14 mouse cellular contexts compared by ENCODE assay signal in the genomic region with DNA sequence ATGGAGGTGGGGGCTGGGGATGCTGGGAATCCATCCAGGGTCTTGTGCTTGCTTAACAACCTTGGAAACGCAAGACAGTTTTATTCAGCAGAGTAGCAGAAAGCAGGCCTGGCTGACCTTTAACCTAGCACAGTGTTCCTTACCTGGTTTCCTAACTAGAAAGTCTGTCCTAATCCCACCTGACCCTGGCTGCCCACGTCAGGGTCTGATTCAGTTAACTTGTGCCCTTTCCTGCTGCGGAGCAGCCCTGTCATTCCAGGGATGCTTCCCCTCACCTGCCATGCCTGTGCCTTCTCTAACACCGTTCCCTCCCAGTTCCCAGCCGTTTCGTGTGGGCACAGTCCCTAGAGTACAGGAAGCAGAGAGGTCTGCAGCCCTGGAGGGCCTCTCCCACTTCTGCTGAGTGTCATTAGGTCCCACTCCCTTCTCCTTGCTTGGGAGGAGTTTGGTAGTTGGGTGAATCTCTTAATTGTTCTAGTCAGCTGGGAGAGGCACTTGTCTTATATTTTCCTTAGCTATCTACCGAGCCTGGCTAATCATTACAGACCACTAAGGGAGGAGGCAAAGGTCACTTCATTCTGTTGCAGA.
DNase-seq lines count a peak whose midpoint lies in the region; ATAC-seq lines count a peak whose summit lies in the region.
"Had no signal": no experiment of that assay in that cellular context is flagged by ENCODE, and none has a peak within 500 bp of the region (broad histone marks: within the 10 kb centered on the region; RNA-seq: fewer than 3 reads in every experiment).

No protein-coding gene starts in this region.

- 51% methylated on average over 7 of the region's 7 CpGs for WGBS in kidney, embryonic 14.5 days
- 30% methylated on average over 7 of the region's 7 CpGs for WGBS in intestine, embryonic 14.5 days
- 32% methylated on average over 7 of the region's 7 CpGs for WGBS in kidney, embryonic 15.5 days
- WGBS in liver, embryonic 16.5 days (ENCODE audit: insufficient replicate concordance) = 48% methylated on average over 7 of the region's 7 CpGs

- H3K9ac ChIP-seq in kidney, embryonic 14.5 days (ENCODE audit: low read depth, low read length) = no peak overlapping the region; the same call in 1 of the 2 replicates
- H3K9ac ChIP-seq in intestine, embryonic 14.5 days (ENCODE audit: low read length) = no peak overlapping the region
- H3K9ac ChIP-seq in kidney, embryonic 15.5 days = no peak overlapping the region
- H3K9ac ChIP-seq in liver, embryonic 16.5 days (ENCODE audit: low read depth, low read length) = no peak overlapping the region
- H3K9ac ChIP-seq: embryonic facial prominence, embryonic 13.5 days; forebrain, postnatal 0 days had no signal

- H3K27ac ChIP-seq in kidney, embryonic 14.5 days (ENCODE audit: low read depth, low read length) = no peak overlapping the region
- 0 out of 2 replicates have a peak overlapping the region, but pooled peaks have one; percentile 5 for H3K27ac ChIP-seq in intestine, embryonic 14.5 days (ENCODE audit: low read depth)
- peak overlapping the region; percentile 70 for H3K27ac ChIP-seq in kidney, embryonic 15.5 days
- peak overlapping the region; percentile 24 for H3K27ac ChIP-seq in liver, embryonic 16.5 days (ENCODE audit: low read length)
- H3K27ac ChIP-seq: embryonic facial prominence, embryonic 13.5 days had no signal

- H3K36me3 ChIP-seq in kidney, embryonic 14.5 days (ENCODE audit: control insufficient read depth, insufficient read depth, low read length) = peaks cover 13% of the 10 kb centered on the region; the same call in 1 of the 2 replicates
- peaks cover 6% of the 10 kb centered on the region; the same call in 1 of the 2 replicates for H3K36me3 ChIP-seq in intestine, embryonic 14.5 days (ENCODE audit: control insufficient read depth, insufficient read depth, low read length)
- peaks cover 41% of the 10 kb centered on the region for H3K36me3 ChIP-seq in kidney, embryonic 15.5 days
- no peaks in the 10 kb centered on the region for H3K36me3 ChIP-seq in liver, embryonic 16.5 days (ENCODE audit: control insufficient read depth, insufficient read depth)

- H3K9me3 ChIP-seq in kidney, embryonic 14.5 days (ENCODE audit: control insufficient read depth, low read length) = no peaks in the 10 kb centered on the region
- H3K9me3 ChIP-seq in intestine, embryonic 14.5 days (ENCODE audit: control insufficient read depth, low read length) = no peaks in the 10 kb centered on the region
- no peaks in the 10 kb centered on the region for H3K9me3 ChIP-seq in kidney, embryonic 15.5 days (replicated peaks)
- H3K9me3 ChIP-seq in liver, embryonic 16.5 days (replicated peaks; ENCODE audit: control insufficient read depth, low read length) = no peaks in the 10 kb centered on the region
- H3K9me3 ChIP-seq: embryonic facial prominence, embryonic 13.5 days had no signal

- peaks cover 46% of the 10 kb centered on the region for H3K4me1 ChIP-seq in kidney, embryonic 14.5 days (ENCODE audit: control insufficient read depth, insufficient read depth, low read length)
- peaks cover 59% of the 10 kb centered on the region for H3K4me1 ChIP-seq in intestine, embryonic 14.5 days (replicated peaks; ENCODE audit: control insufficient read depth, insufficient read depth, low read length)
- H3K4me1 ChIP-seq in kidney, embryonic 15.5 days = peaks cover 70% of the 10 kb centered on the region
- H3K4me1 ChIP-seq in liver, embryonic 16.5 days (ENCODE audit: control insufficient read depth, low read depth, low read length) = peaks cover 39% of the 10 kb centered on the region

- no peak overlapping the region; the same call in 1 of the 2 replicates for H3K4me2 ChIP-seq in kidney, embryonic 14.5 days (replicated peaks; ENCODE audit: low read depth, low read length)
- peak overlapping the region; percentile 20 for H3K4me2 ChIP-seq in intestine, embryonic 14.5 days (ENCODE audit: low read length)
- H3K4me2 ChIP-seq in kidney, embryonic 15.5 days = peak overlapping the region; percentile 67; the same call in 1 of the 2 replicates
- H3K4me2 ChIP-seq in liver, embryonic 16.5 days (ENCODE audit: low read depth, low read length) = peak overlapping the region; percentile 12
- H3K4me2 ChIP-seq: embryonic facial prominence, embryonic 13.5 days had no signal

- H3K4me3 ChIP-seq in kidney, embryonic 14.5 days (ENCODE audit: low read length) = no peak overlapping the region
- no peak overlapping the region; the same call in 1 of the 2 replicates for H3K4me3 ChIP-seq in intestine, embryonic 14.5 days (ENCODE audit: low read depth, low read length)
- H3K4me3 ChIP-seq in kidney, embryonic 15.5 days (replicated peaks) = peak overlapping the region; percentile 9
- no peak overlapping the region for H3K4me3 ChIP-seq in liver, embryonic 16.5 days (ENCODE audit: low read depth, low read length)
- H3K4me3 ChIP-seq: embryonic facial prominence, embryonic 13.5 days had no signal

- no peak for ATAC-seq in kidney, embryonic 14.5 days (ENCODE audit: low FRiP score, low TSS enrichment)
- peak; percentile 28; the same call in 1 of the 2 replicates for ATAC-seq in intestine, embryonic 14.5 days (replicated peaks; ENCODE audit: low FRiP score, low TSS enrichment, low read depth)
- no peak; the same call in 1 of the 2 replicates for ATAC-seq in kidney, embryonic 15.5 days (replicated peaks; ENCODE audit: low FRiP score)
- ATAC-seq in liver, embryonic 16.5 days (ENCODE audit: low read depth) = no peak
- no peak for ATAC-seq in cerebellum, adult (ENCODE audit: insufficient number of reproducible peaks, low FRiP score, low TSS enrichment)
- ATAC-seq: forebrain, postnatal 0 days; midbrain, embryonic 16.5 days had no signal

- peak; percentile 64 for DNase-seq in kidney, adult 11 months
- DNase-seq in intestine, embryonic 14.5 days (ENCODE audit: low spot score) = peak; percentile 69
- no peak for DNase-seq in heart, adult 9 months (ENCODE audit: low spot score in 2 of 2)
- no peak for DNase-seq in ovary, postnatal 14 days (ENCODE audit: low spot score)
- DNase-seq: cerebellum, postnatal 14 days; forebrain, postnatal 0 days; right cerebral cortex, postnatal 4 days; thymus, adult 2 months had no signal

- H3K27me3 ChIP-seq in kidney, embryonic 14.5 days (ENCODE audit: control insufficient read depth, insufficient read depth, low read length) = no peaks in the 10 kb centered on the region
- H3K27me3 ChIP-seq in intestine, embryonic 14.5 days (replicated peaks; ENCODE audit: control insufficient read depth, insufficient read depth, low read length) = no peaks in the 10 kb centered on the region
- no peaks in the 10 kb centered on the region for H3K27me3 ChIP-seq in kidney, embryonic 15.5 days
- no peaks in the 10 kb centered on the region for H3K27me3 ChIP-seq in liver, embryonic 16.5 days (ENCODE audit: control insufficient read depth, insufficient read depth, low read depth, low read length)
- H3K27me3 ChIP-seq: embryonic facial prominence, embryonic 13.5 days had no signal

Comparison
In these comparisons a context has a peak if more than half of its experiments do, and no peak if none do; other contexts are left out.
1. DNase-seq: peak in kidney, adult 11 months (single experiment) and intestine, embryonic 14.5 days (single experiment); none in heart, adult 9 months (0 of 2) and ovary, postnatal 14 days (single experiment).